39 mouse cellular contexts compared by ENCODE assay signal in the genomic region with DNA sequence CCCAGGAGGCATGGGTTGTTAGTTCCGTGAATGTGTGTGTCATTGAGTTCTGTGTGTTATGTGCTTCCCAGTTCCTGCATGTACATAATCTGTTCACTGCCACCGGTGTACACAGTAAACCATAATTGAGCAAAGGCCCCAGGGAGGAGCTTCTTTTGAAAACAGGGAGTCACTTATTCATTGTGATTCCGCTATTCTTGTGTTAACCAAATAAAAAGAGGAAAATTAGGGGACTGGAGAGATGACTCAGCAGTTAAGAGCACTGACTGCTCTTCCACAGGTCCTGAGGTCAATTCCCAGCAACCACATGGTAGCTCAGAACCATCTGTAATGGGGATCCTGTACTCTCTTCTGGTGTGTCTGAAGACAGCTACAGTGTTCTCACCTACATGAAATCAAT. TPM values are rescaled to one million over a fixed set of nuclear protein-coding genes. Genes with fewer than 3 reads are reported as not detected.
"Had no signal": no experiment of that assay in that cellular context is flagged by ENCODE, and none has a peak within 500 bp of the region (broad histone marks: within the 10 kb centered on the region; RNA-seq: fewer than 3 reads in every experiment).

No protein-coding gene starts in this region.

- H3K4me1 ChIP-seq: heart, embryonic 10.5 days; heart, embryonic 12.5 days; hindbrain, embryonic 10.5 days; hindbrain, embryonic 12.5 days; intestine, embryonic 15.5 days; kidney, embryonic 15.5 days; limb, embryonic 10.5 days; limb, embryonic 12.5 days; liver, embryonic 13.5 days; liver, embryonic 15.5 days had no signal

- H3K4me3 ChIP-seq: heart, adult 2 months; heart, embryonic 10.5 days; heart, embryonic 12.5 days; hindbrain, embryonic 10.5 days; hindbrain, embryonic 12.5 days; intestine, embryonic 15.5 days; kidney, embryonic 15.5 days; left cerebral cortex, adult 2 months; limb, embryonic 10.5 days; limb, embryonic 12.5 days; liver, embryonic 13.5 days; liver, embryonic 15.5 days had no signal

- H3K27me3 ChIP-seq: heart, embryonic 12.5 days; hindbrain, embryonic 12.5 days; intestine, embryonic 15.5 days; kidney, embryonic 15.5 days; limb, embryonic 12.5 days; liver, embryonic 13.5 days; liver, embryonic 15.5 days had no signal

- DNase-seq: gastrocnemius, postnatal 14 days; gastrocnemius, postnatal 36 days; heart, adult 2 months; heart, postnatal 10 days; heart, postnatal 4 days; kidney, adult 11 months; kidney, adult 2 months; kidney, adult 9 months; kidney, postnatal 14 days; kidney, postnatal 36 days; liver; liver, embryonic 13.5 days had no signal

- H3K9me3 ChIP-seq: heart, embryonic 10.5 days; heart, embryonic 12.5 days; hindbrain, embryonic 10.5 days; hindbrain, embryonic 12.5 days; intestine, embryonic 15.5 days; kidney, embryonic 15.5 days; limb, embryonic 10.5 days; limb, embryonic 12.5 days; liver, embryonic 13.5 days; liver, embryonic 15.5 days had no signal

- H3K4me2 ChIP-seq: heart, embryonic 12.5 days; hindbrain, embryonic 12.5 days; hindbrain, embryonic 14.5 days; intestine, embryonic 15.5 days; kidney, embryonic 15.5 days; limb, embryonic 12.5 days; liver, embryonic 11.5 days; liver, embryonic 13.5 days; liver, embryonic 15.5 days had no signal

- H3K9ac ChIP-seq: heart, embryonic 12.5 days; hindbrain, embryonic 12.5 days; hindbrain, embryonic 14.5 days; intestine, embryonic 15.5 days; kidney, embryonic 15.5 days; limb, embryonic 12.5 days; liver, embryonic 13.5 days; liver, embryonic 15.5 days had no signal

- H3K27ac ChIP-seq: heart, adult 2 months; heart, embryonic 10.5 days; hindbrain, embryonic 10.5 days; hindbrain, embryonic 12.5 days; hindbrain, embryonic 14.5 days; intestine, embryonic 15.5 days; kidney, embryonic 15.5 days; kidney, postnatal 0 days; left cerebral cortex, adult 2 months; limb, embryonic 10.5 days; limb, embryonic 12.5 days; liver, embryonic 13.5 days; liver, embryonic 15.5 days had no signal

- ATAC-seq: hindbrain, embryonic 16.5 days; inflammation-experienced regulatory T-cells, adult 6 months; intestine, embryonic 15.5 days had no signal

- H3K36me3 ChIP-seq: intestine, embryonic 15.5 days; liver, embryonic 13.5 days had no signal

RNA-seq across cellular contexts. Expression of a gene that starts 32.3 kb away (rescaled TPM):
- total RNA-seq: gastrocnemius, adult 18-20 months; gastrocnemius, adult 8-10 months; gastrocnemius, postnatal 14 days; gastrocnemius, postnatal 36 days; heart, adult 2 months; heart, postnatal 25 days; heart, postnatal 4 days had no signal
- polyA plus RNA-seq: heart, embryonic 14.5 days; heart, embryonic 16.5 days; kidney, postnatal 0 days; liver, embryonic 15.5 days had no signal

RNA-seq across cellular contexts. Expression of a gene that starts 50.8 kb away (rescaled TPM):
- total RNA-seq: gastrocnemius, adult 18-20 months; gastrocnemius, adult 8-10 months; gastrocnemius, postnatal 14 days; gastrocnemius, postnatal 36 days; heart, adult 2 months; heart, postnatal 10 days; heart, postnatal 25 days; heart, postnatal 4 days; layer of hippocampus, adult 18-20 months; layer of hippocampus, adult 8-10 months; layer of hippocampus, postnatal 10 days; layer of hippocampus, postnatal 25 days; left cerebral cortex, adult 2 months; left cerebral cortex, postnatal 14 days; left cerebral cortex, postnatal 36 days had no signal
- polyA plus RNA-seq: heart, adult 2 months; kidney, adult 2 months; large intestine, adult 2 months had no signal
